Mouse (Mus musculus) spleen, adult 2 months (tissue): ENCODE data around the gene Stxbp4. TPM values are rescaled to one million over a fixed set of nuclear protein-coding genes. Genes with fewer than 3 reads are reported as not detected.

ENCODE experiments used
- DNase-seq, 2 experiments: peaks; one replicate each; pipeline versions ENCODE4 v3.0.0 to v3.0.0-alpha.2; 2012 to 2021; ENCODE audit warnings: low spot score in 2 of 2, low read depth in 1 of 2
- H3K27ac ChIP-seq: fragments of 200-500 bp; 2 replicates; pipeline ENCODE4 v1.5.1; 2012; ENCODE audit warnings: low read length, inconsistent platforms; ENCODE audit not compliant: insufficient read depth
- H3K27me3 ChIP-seq: fragments of 200-500 bp; 2 replicates; pipeline ENCODE4 v1.6.1; 2012; ENCODE audit warnings: mild to moderate bottlenecking, moderate library complexity, low read length, inconsistent platforms; ENCODE audit not compliant: control insufficient read depth, insufficient read depth
- H3K36me3 ChIP-seq: fragments of 200-500 bp; 2 replicates; pipeline ENCODE4 v1.6.1; 2012; ENCODE audit warnings: mild to moderate bottlenecking, low read length, inconsistent platforms; ENCODE audit not compliant: control insufficient read depth, insufficient read depth
- H3K4me1 ChIP-seq: fragments of 200-500 bp; 2 replicates; pipeline ENCODE4 v1.6.1; 2011; ENCODE audit warnings: inconsistent platforms; ENCODE audit not compliant: control insufficient read depth, insufficient read depth, insufficient read length
- H3K4me3 ChIP-seq: fragments of 200-500 bp; 2 replicates; pipeline ENCODE4 v1.5.1; 2011; ENCODE audit warnings: mild to moderate bottlenecking, inconsistent platforms; ENCODE audit not compliant: insufficient read depth, insufficient read length; ENCODE audit errors: extremely low read depth
- CTCF ChIP-seq: fragments of 200-500 bp; IDR thresholded peaks from 2 replicates; pipeline ENCODE4 v1.5.1; 2011; ENCODE audit warnings: mild to moderate bottlenecking, inconsistent platforms; ENCODE audit not compliant: insufficient read depth, insufficient read length, insufficient replicate concordance; ENCODE audit errors: extremely low read depth
- POLR2A ChIP-seq: fragments of 200-500 bp; IDR thresholded peaks from 2 replicates; pipeline ENCODE4 v1.6.1; 2011; ENCODE audit warnings: low read depth, low read length, inconsistent platforms
- WGBS: fragments of 180-500 bp; shearing (Covaris S2); methylation state at CpG from one replicate; pipeline ENCODE4 v1.1.7; 2018; 5-methylcytosine and 5-hydroxymethylcytosine counted together
- polyA plus RNA-seq: library from polyadenylated mRNA; depleted of rRNA; stranded (reverse); fragments of >200 nt; gene quantifications from 2 replicates; pipeline ENCODE4 v1.2.3, GENCODE M21; 2012

Gene Stxbp4
- polyA plus RNA-seq, 1 experiment: 0.88 TPM

DNA sequence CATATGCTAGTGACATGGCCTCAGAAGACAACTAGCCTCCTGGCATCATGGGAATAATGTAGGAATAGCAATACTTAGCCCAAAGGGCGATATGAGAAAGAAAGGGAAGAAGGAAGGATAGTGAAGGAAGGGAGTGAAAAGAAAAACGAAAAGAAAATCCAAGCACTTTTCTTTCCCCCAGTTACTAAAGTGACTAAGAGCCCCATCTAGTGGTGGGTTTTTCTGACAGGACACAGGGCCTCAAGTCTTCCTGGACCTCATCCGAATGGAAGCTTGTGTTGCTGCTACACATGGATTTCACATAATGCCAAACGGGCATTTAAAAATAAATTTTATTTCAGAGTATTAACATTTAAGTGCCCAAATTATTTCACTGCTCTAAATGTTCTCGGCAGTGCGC, 14.4 kb downstream of the Stxbp4 start:
- no peaks in the 10 kb centered on the region for H3K27me3 ChIP-seq
- WGBS: 41% methylated on average over 6 of the region's 6 CpGs
- no peak overlapping the region for H3K27ac ChIP-seq
- no peaks in the 10 kb centered on the region for H3K36me3 ChIP-seq
- H3K4me3 ChIP-seq: no peak overlapping the region
- TF ChIP-seq POLR2A: no peak
- TF ChIP-seq CTCF: peak; percentile 7; the same call in 1 of the 2 replicates
- peak in 1 of 2 experiments; percentile 14 for DNase-seq
- H3K4me1 ChIP-seq: no peaks in the 10 kb centered on the region

DNA sequence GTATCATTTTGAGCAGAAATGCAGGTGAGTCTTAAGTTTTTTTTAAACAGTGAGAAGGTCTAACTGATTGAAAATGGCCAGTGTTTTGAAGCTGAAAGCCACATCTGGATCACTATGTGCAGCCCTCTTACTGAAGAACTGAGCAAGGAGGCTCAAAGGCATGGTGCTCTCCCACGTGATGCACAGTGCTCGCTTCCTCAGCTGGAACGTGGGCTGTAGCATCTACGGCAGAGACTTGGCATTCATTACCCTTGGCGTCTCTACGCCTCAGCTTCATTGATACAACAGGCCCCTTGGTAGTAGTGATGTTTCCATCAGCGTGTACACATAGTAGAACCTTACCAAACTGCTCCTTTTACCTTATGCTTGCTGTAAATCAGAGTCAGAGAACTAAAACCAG, 15.4 kb downstream of the Stxbp4 start:
- Histone ChIP-seq H3K36me3 (no peaks in the 10 kb centered on the region), H3K4me1 (no peaks in the 10 kb centered on the region), H3K4me3 (no peak overlapping the region), H3K27me3 (no peaks in the 10 kb centered on the region), H3K27ac (no peak overlapping the region)
- 93% methylated on average over 7 of the region's 7 CpGs for WGBS
- DNase-seq: no peak
- no peak for TF ChIP-seq POLR2A
- TF ChIP-seq CTCF: no peak

DNA sequence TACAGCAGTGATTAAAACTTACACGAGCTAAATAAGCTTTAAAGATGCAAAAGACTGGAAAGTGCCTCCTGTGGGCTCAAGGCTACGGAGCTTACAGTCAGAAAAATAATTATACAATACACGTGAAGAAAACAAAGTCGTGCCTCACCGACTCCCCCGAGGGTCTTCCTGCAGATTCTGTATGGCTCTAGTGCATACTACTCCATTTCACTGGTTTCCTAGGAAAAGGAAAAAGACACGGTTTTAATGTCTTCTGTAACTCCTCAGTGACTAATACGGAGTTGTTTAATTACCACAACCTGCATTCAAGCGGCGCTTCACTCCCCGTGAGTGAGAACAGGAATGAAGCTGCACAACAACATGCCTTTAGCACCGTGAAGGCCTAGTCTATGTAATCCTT, 15.8 kb downstream of the Stxbp4 start:
- WGBS: 92% methylated on average over 12 of the region's 12 CpGs
- no peak for DNase-seq
- no peak overlapping the region for H3K27ac ChIP-seq
- TF ChIP-seq CTCF (no peak), POLR2A (no peak)
- H3K36me3 ChIP-seq: no peaks in the 10 kb centered on the region
- no peaks in the 10 kb centered on the region for H3K4me1 ChIP-seq
- no peaks in the 10 kb centered on the region for H3K27me3 ChIP-seq
- H3K4me3 ChIP-seq: no peak overlapping the region

DNA sequence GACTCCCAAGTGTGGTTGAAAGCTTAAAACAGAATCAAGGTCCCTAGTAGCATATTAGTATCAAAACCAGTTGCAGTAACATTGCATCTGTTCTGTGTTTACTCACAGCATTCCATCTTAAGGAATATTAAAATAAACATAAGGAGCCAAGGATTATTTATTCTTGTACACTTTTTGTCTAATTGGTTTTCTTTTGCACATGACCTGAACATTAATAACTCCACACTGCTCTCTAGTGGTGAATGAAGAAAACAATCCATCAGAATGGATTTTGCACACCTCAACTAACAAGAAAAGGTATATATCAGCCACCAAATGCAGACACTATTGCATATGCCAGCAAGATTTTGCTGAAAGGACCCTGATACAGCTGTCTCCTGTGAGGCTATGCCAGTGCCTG, 21.5 kb downstream of the Stxbp4 start:
- Histone ChIP-seq H3K27me3 (no peaks in the 10 kb centered on the region), H3K27ac (no peak overlapping the region), H3K36me3 (no peaks in the 10 kb centered on the region), H3K4me1 (no peaks in the 10 kb centered on the region), H3K4me3 (no peak overlapping the region)
- no peak for TF ChIP-seq CTCF
- TF ChIP-seq POLR2A: no peak
- no peak for DNase-seq

DNA sequence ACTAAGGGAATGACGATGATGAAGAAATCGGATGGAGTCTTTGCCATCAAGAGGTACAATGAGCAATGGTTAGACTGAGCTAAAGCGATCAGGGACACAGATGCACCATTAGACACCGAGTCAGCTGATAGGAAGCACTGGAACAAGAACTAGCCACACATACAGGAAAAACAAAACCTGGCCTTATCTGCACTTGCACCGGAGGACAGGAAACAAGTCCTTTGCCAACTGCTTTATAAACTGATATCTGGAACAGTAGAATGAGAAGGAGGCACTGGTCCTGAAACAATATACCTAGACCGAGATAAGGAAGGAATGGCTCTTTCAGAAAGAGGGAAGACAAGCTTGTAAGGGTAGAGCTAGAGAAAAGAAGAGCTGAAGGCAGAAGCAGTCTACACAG, 23.1 kb downstream of the Stxbp4 start:
- H3K27me3 ChIP-seq: no peaks in the 10 kb centered on the region
- WGBS: 39% methylated on average over 6 of the region's 6 CpGs
- no peak overlapping the region for H3K27ac ChIP-seq
- no peak for DNase-seq
- TF ChIP-seq POLR2A: no peak
- TF ChIP-seq CTCF: no peak
- no peak overlapping the region for H3K4me3 ChIP-seq
- no peaks in the 10 kb centered on the region for H3K4me1 ChIP-seq
- H3K36me3 ChIP-seq: no peaks in the 10 kb centered on the region

DNA sequence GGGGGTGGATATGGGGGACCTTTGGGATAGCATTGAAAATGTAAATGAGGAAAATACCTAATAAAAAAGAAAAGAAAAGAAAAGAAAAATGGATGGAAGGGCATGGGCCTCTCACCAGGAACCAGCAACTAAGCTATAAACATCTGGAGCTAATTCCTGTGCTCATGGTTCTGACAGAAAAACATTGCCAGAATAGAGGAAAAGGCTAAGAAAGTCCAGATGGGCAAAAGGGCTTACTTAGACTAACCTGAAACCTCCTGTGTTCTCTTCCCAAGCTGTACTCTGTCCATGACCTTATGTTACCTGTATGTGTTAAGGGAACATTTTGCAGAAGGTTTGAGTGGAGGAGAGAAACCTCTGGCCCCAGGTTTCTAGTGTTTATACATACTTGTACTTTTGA, 25.8 kb downstream of the Stxbp4 start:
- no peak for TF ChIP-seq CTCF
- H3K4me1 ChIP-seq: no peaks in the 10 kb centered on the region

DNA sequence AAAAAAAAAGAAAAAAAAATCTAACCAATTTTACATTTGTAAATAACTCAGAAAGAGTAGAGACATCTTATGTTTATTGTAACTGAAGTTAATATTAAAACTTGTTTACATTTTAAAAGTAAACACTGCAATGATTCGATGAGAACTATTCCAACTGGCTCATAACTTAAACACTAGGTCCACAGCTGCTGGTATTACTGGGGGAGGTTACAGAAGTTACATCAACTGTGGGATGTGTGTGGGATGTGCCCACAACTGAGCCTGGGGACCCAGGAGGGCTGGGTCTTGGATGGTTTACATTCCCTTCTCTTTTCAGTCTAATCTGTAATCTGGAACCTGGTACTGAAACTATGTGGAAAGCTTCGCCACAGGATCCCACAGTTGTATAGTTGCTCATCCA, 34.8 kb downstream of the Stxbp4 start:
- H3K27ac ChIP-seq: no peak overlapping the region
- 95% methylated on average over 2 of the region's 2 CpGs for WGBS
- H3K36me3 ChIP-seq: no peaks in the 10 kb centered on the region
- no peaks in the 10 kb centered on the region for H3K27me3 ChIP-seq
- no peaks in the 10 kb centered on the region for H3K4me1 ChIP-seq
- H3K4me3 ChIP-seq: no peak overlapping the region
- no peak for DNase-seq
- TF ChIP-seq POLR2A: no peak

More for the DNA sequence above, 25.8 kb downstream of the Stxbp4 start:
- Histone ChIP-seq H3K36me3 (no peaks in the 10 kb centered on the region), H3K27ac (no peak overlapping the region), H3K27me3 (no peaks in the 10 kb centered on the region), H3K4me3 (no peak overlapping the region)
- no peak for DNase-seq
